Mouse (Mus musculus): Measurements from ENCODE around the gene Srsf7.
"Not testable (repeated sequence)": the region's sequence is repeated elsewhere in the genome, so short reads cannot be mapped to it uniquely, and the experiment has no call there.

Srsf7 gene

DNA sequence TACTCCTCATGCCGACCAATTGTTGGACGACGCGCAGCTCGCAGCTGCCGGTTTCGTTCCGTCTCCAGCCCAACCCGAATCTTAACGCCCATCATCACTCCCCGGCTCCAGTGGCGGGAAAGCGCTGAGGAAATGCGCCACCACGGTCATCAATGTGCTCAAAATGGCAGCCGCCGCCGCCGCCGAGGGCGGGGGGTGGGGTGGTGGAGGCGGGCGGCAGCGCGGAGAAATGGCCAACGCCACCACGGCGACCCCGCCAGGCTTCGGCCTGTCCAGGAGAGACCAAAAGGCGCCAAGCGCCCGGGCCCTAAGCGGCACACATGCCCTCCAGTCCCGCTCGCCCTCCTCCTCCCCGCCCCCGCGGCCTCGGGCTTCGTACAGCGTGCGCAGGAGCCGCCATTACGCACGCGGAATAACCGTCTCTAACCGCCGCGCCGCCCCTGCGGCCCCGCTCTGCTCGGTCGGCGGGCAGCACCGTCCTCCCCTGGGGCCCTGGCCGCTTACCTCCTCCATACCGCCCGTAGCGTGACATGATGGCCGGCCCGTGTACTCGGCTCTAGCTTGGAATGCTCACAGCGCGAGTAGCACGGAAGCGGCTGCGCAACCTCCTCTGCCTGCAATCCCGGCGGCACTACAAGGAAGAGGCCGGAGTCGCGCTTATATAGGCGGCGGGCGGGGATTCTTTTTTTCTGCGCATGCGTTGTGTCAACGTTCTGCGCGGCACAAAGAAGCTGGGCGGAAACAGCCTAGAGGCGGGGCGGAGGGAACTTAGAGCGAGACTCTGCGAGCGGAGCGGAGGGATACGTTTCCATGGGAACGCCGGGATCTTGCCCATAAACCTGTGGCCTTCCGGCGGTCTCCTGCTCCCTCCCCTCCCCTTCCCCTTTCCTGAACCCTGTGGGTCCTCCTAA is at the start of gene Srsf7, which contains the start of gene Ttc39d:
Gene Srsf7 (minus strand): TSS at position 637 of the 911 bp plus-strand sequence.
Gene Ttc39d (plus strand): TSS at position 790 of the 911 bp plus-strand sequence.
- peak; percentile 98 to 99 for DNase-seq (ENCODE audit: low spot score in 2 of 2)

DNA sequence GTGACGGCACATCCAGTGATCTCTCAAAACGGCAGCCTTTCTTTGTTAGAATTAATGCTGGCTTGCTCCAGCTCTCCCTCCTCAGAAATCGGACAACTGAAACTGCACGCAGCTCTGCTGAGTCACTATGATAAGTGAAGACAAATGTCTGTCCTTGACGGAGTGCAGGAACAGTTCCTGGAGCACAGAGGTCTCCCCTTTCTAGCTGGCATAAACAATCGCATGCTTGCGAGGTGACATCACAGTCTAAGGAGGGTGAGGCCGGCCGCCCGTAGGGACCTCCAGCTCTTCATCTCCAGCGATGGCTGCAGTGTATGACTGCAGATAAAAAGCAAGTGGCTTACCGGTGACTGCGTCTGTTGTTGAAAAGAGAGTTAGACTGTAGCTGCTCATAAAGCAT is 48.1 kb upstream of the Srsf7 start:
- peak; percentile 59 to 66 for DNase-seq (ENCODE audit: low spot score in 2 of 2)

DNA sequence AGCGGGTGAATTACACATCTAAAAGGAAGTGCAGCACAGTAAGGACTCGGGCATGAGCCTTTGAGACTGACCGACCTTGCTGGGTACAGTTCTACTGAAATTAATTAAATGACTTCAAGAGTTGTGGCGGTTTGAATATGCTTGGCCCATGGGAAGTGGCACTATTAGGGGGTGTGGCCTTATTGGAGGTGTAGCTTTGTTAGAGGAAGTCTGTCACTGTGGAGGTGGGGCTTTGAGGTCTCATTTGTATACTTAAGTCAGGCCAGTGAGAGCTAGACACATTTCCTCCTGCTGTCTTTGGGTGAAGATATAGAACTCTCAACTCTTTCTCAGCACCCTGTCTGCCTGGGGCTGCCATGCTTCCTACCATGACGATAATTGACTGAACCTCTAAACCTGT is 47.3 kb upstream of the Srsf7 start:
- DNase-seq (ENCODE audit: low spot score in 2 of 2) = no peak

DNA sequence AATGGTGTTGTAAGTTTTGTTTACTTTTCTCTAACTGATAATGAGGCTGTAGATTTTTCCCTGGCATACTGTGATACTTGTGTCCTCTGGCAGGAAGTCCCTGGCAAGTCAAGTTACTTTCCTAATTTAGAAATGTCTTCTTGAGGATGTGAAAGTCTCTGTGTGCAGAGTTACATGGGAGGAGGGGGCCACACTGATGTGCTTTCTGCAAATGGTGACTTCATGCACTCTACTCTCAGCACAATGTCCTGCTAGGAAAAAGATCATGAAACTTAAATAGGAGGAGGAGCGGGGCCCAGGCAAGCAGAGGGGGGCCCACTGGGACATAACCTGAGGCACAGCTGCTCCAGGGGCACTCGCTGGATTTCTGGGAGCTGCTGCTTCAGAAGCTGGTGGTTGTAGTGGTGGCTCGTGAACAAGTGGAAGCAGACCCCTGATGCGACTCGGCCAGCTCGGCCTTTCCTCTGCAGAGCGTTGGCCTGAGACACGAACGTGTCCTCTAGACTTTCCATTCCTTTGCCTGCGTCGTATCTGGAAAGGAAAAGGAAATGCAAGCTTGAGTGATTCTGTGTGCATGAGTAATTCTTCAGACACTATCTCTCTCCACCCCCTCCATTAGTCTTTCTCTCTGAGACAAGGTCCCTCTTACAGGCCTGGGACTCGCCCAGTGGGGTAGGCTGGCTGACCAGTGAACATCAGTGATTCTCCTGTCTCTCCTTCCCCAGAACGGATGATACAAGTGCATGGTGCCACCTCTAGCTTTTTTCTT is 45.8 kb upstream of the Srsf7 start:
- no peak for DNase-seq (ENCODE audit: low spot score in 2 of 2)

DNA sequence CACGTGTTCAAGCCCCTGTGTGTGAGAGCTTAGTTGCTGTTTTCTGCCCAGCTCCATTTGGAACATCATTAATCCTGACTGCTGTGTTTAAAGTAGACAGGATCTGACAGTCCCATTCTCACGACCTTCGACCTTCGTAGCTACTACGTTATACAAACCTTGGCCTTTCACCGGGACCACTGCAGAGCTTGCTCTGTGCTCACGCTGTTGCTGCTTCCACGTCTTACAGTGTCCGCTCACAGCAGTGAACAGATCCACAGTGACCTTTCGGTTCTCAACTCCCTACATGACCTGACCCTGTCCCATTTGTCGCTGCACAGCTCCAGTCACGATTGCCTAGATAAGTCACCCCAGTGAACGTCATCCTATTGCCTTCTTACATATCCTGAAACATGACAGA is 36.0 kb upstream of the Srsf7 start:
- DNase-seq (ENCODE audit: low spot score in 2 of 2) = no peak

DNA sequence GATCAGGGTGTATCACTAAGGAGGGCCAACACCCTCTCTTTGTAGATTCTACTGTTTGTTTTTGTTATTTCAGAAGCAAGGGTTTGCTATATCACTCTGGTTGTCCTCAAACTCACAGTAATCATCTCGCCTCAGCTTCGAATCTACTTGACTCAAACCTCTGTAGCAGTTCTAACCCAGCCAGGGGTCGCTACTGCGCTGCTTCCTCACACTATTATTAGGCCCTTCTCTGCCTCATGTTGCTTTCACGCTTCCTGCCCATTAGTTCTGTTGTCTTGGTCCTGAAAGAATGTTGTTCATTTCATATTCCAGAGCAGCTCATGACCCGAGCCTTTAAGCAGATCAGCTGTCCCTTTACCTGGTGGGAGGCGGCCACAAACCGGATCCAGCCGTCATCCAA is 34.5 kb upstream of the Srsf7 start:
- no peak for DNase-seq (ENCODE audit: low spot score in 2 of 2)

DNA sequence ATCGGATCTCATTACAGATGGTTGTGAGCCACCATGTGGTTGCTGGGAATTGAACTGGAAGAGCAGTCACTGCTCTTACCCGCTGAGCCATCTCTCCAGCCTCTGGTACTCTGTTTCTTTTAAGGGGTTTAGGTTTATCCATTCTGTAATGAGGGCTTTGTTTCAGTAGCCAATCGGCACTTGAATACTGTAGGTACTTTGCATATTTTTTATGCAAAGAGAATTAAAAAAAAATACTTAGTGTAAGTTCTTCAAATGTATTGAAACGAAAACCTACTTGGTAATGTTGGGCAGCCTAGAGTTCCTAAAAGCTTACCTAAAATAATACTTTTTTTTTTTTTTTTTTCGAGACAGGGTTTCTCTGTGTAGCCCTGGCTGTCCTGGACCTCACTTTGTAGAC is 30.4 kb upstream of the Srsf7 start:
- no peak for DNase-seq (ENCODE audit: low spot score in 2 of 2)

DNA sequence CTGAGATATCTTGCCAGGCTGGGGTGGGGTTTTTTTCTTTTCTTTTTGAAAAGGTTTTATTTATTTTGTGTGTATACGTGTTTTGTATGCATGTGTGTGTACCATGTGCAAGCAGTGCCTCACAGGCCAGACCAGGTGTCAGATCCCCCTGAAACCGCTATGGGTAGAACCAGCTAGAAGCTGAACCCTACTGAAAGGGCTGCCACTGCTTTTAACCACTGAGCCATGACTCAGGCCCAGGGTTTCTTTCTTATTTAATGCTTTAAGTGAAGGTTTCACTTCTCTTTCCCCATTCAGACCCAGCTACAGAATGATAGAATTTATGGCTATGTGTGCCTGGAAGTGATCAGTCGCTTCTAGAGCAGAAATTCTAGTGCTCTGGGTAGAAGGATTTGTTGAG is 29.7 kb upstream of the Srsf7 start:
- no peak for DNase-seq (ENCODE audit: low spot score in 2 of 2)

DNA sequence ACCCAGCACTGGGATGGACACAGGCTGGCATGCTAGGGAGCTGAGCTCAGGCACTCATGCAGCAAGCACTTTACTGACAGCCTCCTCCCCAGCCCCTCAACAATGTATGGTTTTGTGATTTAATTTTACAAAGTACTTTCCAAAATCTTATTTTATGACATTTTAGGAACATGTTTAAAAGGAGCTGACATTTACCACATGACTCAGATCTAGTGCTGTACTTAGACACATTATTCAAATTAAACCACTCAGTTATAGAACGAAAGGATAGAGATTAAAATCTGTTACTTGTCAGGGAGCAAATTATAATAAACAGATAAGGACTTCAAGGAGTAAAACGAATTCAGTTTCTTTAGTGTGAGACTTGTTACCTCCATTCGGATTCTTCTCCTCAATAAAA is 28.4 kb upstream of the Srsf7 start:
- no peak for DNase-seq (ENCODE audit: low spot score in 2 of 2)

DNA sequence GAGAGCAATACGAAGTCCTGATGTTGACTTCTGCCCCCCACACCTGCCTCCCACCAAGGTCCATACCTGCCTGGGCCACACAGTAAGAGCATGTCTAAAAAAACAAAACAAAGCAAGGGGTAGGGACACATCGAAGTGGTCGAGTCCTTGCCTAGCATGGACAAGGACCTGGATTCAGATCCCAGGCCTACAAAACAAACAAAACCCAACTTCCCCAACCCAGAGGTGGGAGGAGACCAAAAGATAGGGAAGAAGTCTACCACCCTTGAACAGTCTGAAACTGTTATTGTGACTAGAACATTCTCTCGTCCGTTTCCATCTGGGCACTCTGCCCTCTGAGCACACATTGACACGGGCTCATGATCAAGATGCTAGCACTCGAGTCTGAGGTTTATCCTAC is 27.3 kb upstream of the Srsf7 start:
- no peak for DNase-seq (ENCODE audit: low spot score in 2 of 2)

DNA sequence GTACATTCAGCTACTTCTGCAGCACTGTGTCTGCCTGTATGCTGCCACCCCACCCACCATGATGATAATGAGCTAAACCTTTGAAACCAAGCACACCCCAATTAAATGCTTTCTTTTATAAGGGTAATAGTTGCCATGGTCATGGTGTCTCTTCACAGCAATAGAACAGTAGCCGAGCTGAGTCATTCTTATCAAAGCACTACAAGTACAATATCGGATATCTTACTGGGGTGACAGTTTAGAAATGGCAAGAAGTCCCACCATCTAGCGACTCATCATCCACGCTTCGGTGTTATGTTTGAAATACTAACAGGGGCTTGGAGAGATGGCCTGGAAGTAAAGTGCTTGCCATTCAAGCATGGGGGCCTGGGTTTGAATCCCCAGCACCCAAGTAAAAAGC is 26.7 kb upstream of the Srsf7 start:
- no peak for DNase-seq (ENCODE audit: low spot score in 2 of 2)

DNA sequence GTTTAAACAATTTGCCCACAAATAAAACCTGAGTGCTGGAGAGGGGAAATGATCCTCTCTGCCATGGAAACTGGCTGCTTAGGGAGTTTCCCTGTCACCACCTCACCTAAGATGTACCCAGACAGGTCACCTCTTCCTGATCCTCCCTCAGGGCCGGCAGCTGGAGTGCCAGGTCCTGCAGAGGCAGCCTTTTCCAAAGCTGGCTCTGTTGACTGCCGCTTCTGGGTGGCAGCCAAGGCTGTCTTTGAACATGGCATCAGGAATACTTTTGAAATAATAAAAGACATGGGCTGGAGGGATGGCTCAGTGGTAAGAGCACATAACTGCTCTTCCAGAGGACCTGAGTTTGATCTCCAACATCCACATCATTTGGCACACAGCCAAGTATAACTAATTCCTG is 22.3 kb upstream of the Srsf7 start:
- no peak for DNase-seq (ENCODE audit: low spot score in 2 of 2)

DNA sequence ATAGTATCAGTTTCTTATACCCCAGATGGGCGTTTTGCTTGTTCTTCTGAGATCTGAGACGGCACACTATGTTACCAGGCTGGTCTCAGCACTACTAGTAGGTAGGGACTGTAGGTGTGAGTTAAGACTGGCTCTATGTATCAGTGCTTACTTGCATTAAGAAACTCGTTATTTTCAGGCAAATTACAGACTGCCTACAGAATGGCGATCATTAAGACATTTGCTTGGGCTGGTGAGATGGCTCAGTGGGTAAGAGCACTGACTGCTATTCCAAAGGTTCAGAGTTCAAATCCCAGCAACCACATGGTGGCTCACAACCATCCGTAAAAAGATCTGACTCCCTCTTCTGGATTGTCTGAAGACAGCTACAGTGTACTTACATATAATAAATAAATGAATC is 18.0 kb upstream of the Srsf7 start:
- DNase-seq (ENCODE audit: low spot score in 2 of 2) = not testable (repeated sequence)

DNA sequence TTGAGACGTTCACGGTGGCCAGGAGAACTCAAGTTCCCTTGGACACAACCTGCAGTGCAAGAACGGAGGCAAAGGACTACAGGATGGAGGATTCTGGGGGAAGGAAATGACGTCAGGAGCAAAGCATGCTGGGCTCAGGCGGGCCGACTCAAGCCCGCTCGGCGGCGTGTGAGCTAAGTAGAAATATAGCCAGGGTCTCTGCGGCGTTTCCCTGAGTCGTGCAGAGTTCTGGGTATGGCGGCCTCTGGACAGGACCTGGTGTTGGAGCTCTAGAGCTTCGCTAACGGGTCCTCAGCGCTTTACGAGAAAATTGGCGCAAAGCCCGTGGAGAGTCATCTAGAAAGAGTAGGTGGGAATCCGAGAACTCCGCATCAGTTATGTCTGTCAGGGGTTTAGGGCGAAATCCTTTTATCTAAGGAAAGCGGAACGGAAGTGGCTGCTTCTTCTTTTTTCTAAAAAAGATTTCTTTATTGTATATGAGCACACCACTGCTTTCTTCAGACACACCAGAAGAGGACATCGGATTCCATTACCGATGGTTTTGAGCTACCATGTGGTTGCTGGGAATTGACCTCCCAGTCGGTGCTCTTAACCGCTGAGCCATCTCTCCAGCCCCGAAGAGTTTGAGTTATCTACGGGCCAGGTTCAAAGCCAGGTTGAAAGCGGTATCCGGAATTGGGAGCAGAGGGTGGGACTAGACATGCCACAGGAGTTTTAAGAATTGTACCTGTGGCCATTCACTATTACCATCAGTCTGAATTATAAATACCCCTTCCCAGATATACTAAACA is 17.4 kb upstream of the Srsf7 start, which contains the start of gene Gemin6:
Gene Gemin6 (plus strand): TSS at position 116 of the 791 bp plus-strand sequence.
- DNase-seq (ENCODE audit: low spot score in 2 of 2) = peak; percentile 71 to 77

DNA sequence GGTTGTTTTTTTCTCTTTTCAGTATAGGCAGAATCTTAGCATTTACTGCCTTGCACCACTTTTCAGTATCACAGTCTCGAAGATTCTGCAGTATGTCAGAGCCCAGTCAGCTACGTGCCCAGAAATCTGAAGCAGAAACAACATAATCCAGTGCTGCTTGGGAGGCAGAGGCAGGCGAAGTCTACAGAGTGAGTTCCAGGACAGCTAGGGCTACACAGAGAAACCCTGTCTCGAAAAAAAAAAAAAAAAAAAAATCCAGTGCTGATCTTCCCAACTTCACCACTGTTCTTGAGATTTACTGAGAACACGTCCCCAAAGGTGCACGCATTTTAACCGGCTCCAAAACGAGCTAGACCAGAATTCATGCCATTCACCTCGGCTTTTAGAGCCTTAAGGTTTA is 16.7 kb upstream of the Srsf7 start:
- no peak for DNase-seq (ENCODE audit: low spot score in 2 of 2)

DNA sequence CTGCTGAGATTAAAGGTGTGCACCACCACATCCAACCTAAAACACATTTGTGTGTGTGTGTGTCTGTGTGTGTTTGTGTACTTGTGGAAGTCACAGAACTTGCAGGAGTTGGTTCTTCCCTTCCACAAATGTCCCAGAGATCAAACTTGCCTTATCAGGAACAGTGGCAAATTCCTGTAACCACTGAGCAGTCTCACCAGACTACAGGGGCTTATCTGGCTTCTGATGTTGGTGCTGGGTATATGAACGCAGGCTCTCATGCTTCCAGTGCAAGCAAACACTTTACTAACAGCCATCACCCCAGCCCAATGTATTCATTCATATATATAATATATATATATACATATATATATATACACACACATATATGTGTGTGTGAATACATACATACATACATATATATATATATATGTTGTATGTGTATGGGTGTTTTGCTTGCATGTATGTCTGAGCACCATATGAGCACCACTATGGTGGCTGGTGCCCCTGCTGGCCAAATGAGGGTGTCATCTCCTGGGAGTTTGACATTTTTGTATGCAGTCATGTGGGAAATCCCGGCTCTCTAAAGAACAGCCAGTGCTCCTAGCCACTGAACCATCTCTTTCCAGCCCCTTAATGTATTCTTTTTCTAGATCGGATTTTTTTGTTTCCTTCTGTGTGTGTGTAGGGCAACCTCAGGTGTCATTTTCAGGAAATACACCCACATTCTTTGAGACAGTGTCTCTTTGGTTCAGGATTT is 15.0 kb upstream of the Srsf7 start:
- no peak for DNase-seq (ENCODE audit: low spot score in 2 of 2)

DNA sequence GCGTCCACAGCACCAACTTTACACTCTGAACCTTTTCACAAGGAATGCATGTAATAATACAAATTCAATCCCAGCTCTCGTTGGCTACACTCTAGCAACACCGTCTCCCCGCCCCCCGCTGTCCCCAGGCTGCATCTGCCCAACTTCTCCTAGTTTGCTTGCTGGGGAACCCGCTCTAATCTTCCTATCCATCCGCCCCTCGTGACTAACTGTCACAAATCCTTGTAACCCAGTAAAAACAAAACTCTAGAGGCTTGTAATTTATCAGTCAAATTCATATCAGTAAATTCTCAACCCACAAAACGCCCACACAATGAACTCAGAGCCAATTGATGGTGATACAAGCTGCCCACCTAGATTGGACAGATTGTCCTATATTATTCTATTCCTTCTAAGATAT is 14.1 kb upstream of the Srsf7 start:
- no peak for DNase-seq (ENCODE audit: low spot score in 2 of 2)

DNA sequence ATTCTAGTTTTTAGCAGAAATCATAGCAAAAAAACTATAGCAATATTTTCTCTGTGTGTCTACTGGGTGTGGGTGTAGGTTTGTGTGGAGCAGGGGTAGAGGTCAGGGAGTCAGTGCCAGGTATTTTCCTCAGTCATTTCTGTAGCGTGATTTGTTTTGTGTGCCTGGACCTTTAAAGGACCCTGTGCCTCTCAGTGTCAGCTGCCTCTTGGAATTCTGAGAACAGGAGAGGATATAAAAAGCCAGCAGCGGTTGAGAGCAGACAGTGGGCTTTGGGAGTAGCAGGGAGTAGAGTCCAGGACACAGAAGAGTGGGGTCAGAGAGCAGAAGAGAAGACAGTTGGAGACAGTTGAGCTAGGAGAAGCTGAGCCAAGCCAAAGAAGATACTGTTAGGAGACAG is 13.0 kb upstream of the Srsf7 start:
- no peak for DNase-seq (ENCODE audit: low spot score in 2 of 2)

DNA sequence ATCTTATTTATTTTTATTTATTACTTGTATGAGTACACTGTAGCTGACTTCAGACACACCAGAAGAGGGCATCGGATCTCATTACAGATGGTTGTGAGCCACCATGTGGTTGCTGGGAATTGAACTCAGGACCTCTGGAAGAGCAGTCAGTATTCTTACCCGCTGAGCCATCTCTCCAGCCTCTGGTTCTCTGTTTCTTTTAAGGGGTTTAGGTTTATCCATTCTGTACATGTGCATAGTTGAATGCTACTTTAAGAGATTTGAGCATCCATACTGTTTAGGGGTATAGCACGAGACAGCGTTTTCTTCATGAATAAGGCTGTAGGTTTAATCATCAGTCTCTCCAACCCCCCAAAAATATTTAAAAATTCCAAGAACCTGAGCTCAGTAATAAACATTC is 6.9 kb upstream of the Srsf7 start:
- not testable (repeated sequence) for DNase-seq (ENCODE audit: low spot score in 2 of 2)

DNA sequence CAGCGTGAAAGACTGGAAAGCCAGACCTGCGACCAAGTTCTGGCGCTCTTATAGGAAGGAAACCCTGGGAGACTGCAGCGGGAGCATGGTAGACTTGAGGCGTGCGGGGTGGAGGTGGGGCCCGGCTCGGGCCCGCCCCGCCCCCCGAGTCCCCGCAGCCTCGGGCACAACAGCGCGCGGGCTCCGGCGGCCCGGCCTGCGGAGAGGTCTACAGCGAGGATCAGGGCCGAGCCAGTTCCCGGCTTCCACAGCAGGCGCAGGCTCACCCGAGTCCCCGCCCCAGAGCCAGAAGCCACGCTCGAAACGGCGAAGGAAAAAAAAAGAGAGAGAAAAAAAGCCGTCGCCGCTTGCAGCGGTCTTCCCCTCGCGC is 821 bp downstream of the Srsf7 start:
- DNase-seq (ENCODE audit: low spot score in 2 of 2) = no peak

DNA sequence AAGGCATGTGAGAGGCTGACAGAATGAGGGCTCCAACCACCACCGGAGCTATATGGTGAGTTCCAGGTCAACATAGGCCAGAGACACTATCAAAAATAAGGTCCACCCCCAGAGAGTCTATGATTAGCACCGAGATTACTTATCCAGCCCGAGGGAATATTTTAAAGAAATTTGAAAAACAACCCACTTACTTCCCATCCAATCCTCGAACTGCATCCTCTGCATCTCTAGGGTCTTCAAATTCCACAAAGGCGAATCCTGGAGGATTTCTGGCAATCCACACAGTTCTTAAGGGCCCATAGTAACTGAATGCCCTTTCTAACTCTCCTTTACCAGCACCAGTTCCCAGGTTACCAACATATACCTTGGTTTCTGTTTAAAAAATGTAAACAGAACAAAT is 1.4 kb downstream of the Srsf7 start:
- DNase-seq (ENCODE audit: low spot score in 2 of 2) = no peak
